Mouse (Mus musculus): ENCODE results near the gene Llgl2. TPM values are rescaled to one million over a fixed set of nuclear protein-coding genes. Genes with fewer than 3 reads are reported as not detected.

The Llgl2 gene
- total and polyA plus RNA-seq, 3 experiments: 8.0 to 22.5 (median 9.3) TPM

DNA sequence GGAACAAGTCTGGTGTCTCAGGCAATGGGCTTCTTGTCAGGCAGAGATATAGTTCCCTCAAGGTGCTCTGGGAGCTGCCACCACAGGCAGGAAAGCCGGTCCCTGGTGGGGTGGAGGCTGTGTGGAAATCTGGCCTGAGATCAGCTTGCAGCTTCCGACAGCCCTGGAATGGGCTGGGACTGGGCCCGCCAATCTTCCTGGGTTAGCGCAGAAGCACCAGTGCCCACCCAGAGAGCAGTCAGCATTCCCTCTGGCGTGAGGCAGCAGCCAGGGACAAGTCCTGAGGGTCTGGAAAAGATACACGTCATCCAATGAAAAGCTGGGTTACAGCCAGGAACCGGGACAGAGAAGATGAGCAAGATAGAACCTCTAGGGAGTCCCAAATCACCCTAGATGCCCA, 11.8 kb upstream of the Llgl2 start:
- Histone ChIP-seq H3K9me3 (replicated peaks) (no peaks in the 10 kb centered on the region), H3K27me3 (ENCODE audit: insufficient read depth, low read length) (peaks cover 66% of the 10 kb centered on the region), H3K4me1 (ENCODE audit: insufficient read depth, low read depth, low read length) (peaks cover 56% of the 10 kb centered on the region), H3K4me3 (ENCODE audit: low read depth, low read length) (no peak overlapping the region), H3K36me3 (replicated peaks) (peaks cover 17% of the 10 kb centered on the region)
- DNase-seq (ENCODE audit: low spot score) (no peak), ATAC-seq (ENCODE audit: extremely low read depth, insufficient number of reproducible peaks, low FRiP score, poor library complexity, severe bottlenecking) (no peak)
- TF ChIP-seq TAL1 (conservative IDR thresholded peaks at IDR 0.05; ENCODE audit: low read depth, low read length) (no peak), POLR2AphosphoS5 (IDR thresholded peaks at IDR 0.05; ENCODE audit: insufficient replicate concordance, low read depth, low read length) (no peak), GATA2 (IDR thresholded peaks at IDR 0.05; ENCODE audit: borderline replicate concordance, low read depth, low read length) (no peak), GATA1 (IDR thresholded peaks at IDR 0.05; ENCODE audit: borderline replicate concordance, low read length) (no peak), CTCF (IDR thresholded peaks at IDR 0.05; ENCODE audit: low read depth, low read length) (no peak)

DNA sequence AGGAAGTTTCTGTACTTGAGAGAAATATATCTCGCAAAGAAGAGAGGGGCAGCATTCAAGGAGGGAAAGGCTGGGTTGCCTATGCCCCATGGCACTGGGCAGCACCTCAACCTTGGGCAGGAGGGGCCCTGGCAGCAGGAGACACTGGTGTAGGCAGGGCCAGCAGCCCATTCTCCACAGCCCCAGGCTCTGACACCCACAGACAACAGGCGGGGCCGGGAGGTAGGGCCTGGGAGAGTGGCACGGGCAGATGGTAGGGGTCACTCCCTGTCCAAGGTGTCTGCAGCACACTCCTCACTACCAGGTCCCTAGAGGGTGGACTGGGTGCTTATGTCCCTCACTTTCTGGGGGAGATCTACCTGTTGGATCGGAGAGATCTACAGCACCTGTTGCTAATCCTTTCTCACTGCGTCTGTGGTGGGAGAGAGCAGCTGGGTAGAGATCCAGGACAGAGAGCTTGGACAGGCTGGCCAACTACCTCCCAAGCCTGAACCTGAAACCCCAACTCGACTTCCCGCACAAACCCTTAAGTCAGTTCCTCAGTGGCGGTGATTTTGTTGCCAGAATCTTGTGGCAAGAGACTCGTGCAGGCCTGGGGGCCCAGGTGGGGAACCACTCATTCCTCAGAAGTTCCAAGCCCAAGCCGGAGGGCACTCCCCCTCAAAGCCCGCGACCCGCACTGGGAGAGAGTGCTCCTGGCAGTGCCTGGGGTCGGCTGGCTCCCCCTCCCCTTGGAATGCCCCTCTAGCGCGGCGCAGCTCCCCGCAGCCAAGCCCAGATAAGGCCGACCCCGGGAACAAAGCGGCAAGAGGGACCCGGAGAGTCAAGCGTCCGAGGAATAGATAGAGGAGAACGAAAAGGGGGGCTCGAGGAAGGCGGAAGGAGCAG, 11.1 kb upstream of the Llgl2 start:
- ATAC-seq (ENCODE audit: extremely low read depth, insufficient number of reproducible peaks, low FRiP score, poor library complexity, severe bottlenecking): no peak
- TF ChIP-seq TAL1 (conservative IDR thresholded peaks at IDR 0.05; ENCODE audit: low read depth, low read length) (no peak), CTCF (IDR thresholded peaks at IDR 0.05; ENCODE audit: low read depth, low read length) (no peak), GATA1 (IDR thresholded peaks at IDR 0.05; ENCODE audit: borderline replicate concordance, low read length) (no peak), POLR2AphosphoS5 (IDR thresholded peaks at IDR 0.05; ENCODE audit: insufficient replicate concordance, low read depth, low read length) (no peak), GATA2 (IDR thresholded peaks at IDR 0.05; ENCODE audit: borderline replicate concordance, low read depth, low read length) (no peak)
- no peak for DNase-seq (ENCODE audit: low spot score)
- Histone ChIP-seq H3K9me3 (replicated peaks) (no peaks in the 10 kb centered on the region), H3K36me3 (replicated peaks) (peaks cover 23% of the 10 kb centered on the region), H3K4me3 (ENCODE audit: low read depth, low read length) (peak overlapping the region; percentile 88; the same call in 1 of the 2 replicates), H3K27me3 (ENCODE audit: insufficient read depth, low read length) (peaks cover 59% of the 10 kb centered on the region), H3K4me1 (ENCODE audit: insufficient read depth, low read depth, low read length) (peaks cover 56% of the 10 kb centered on the region)

DNA sequence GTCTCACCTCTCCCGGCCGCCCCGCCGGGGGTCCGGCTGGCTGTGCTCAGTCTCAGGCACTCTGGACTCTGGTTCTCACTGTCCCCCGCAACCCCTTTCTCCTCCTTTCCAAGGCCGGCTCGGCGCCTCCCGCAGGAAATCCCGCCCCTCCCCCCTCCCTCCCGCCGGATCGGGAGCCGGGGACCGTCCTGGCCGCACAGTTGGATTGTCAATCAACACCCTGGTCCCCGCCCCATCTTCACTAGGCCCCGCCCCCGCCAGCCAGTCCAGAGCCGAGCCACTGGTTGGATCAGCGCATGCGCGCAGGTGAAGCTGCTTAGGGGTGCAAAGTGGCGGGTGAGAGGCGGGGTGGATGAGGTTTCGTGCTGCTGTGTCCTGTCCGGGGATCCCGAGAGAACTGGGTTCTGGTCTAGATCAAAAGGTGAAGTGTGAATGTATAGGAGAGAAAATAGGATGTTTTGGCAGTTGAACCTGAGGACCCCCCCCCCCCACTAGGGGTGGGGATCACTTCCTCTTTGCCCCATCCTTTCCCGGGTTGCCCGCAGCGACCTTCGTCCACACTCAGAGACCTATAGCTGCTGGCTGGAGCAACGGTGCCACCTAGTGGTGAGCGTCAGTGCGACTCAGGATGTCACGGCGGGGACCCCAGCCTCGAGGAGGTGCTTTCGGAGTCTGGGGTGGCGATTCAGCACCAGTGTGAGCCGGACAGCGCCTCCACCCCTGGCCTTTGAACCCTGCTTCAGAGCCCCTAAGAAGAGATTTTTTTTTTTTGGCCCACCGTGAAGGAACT, 10.1 kb upstream of the Llgl2 start, which contains the start of gene Caskin2:
Caskin2 (minus strand) TSS at position 133 of the 790 bp plus-strand sequence.
- H3K36me3 ChIP-seq (replicated peaks): peaks cover 32% of the 10 kb centered on the region
- H3K4me3 ChIP-seq (ENCODE audit: low read depth, low read length): peak within 1 kb of the TSS; percentile 88
- H3K9me3 ChIP-seq (replicated peaks): no peaks in the 10 kb centered on the region
- peaks cover 50% of the 10 kb centered on the region for H3K27me3 ChIP-seq (ENCODE audit: insufficient read depth, low read length)
- ATAC-seq (ENCODE audit: extremely low read depth, insufficient number of reproducible peaks, low FRiP score, poor library complexity, severe bottlenecking): peak; percentile 86
- peak; percentile 92 for DNase-seq (ENCODE audit: low spot score)
- TF ChIP-seq GATA1 (IDR thresholded peaks at IDR 0.05; ENCODE audit: borderline replicate concordance, low read length) (no peak), CTCF (IDR thresholded peaks at IDR 0.05; ENCODE audit: low read depth, low read length) (peak; percentile 78; the same call in 1 of the 2 replicates)
- H3K4me1 ChIP-seq (ENCODE audit: insufficient read depth, low read depth, low read length): peaks cover 47% of the 10 kb centered on the region

DNA sequence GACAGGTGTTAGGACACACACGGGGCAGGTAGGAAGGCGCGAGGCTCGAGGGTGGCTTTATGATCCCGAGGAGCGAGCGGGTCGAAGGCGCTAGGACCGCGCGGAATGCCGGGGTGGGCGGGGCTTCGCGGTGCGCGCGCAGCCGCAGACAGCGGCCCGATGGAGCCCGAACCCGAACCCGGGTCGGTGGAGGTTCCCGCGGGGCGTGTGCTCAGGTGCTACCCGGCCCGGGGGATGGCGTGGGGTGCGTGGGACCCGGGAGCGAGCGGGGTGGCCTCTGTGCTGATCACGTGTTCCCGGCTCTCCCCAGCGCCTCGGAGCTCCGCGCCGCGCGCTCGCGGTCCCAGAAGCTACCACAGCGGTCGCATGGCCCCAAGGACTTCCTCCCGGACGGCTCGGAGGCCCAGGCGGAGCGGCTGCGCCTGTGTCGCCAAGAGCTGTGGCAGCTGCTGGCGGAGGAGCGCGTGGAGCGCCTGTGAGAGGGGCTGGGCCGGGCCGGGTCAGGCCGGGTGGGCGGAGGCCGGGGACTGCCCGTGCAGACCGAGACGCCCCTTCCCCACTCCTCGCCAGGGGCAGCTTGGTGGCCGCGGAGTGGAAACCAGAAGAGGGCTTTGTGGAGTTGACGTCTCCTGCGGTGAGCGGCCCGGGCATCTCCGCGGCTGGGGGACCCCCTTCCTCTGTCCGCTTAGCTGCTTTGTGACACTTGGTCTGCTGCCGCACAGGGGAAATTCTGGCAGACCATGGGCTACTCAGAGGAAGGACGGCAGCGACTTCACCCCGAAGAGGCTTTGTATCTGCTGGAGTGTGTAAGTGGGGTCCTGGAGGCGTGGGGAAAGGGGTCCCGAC, 9.0 kb upstream of the Llgl2 start, which contains the start of gene Tsen54:
Tsen54 (plus strand) TSS at position 120 of the 846 bp plus-strand sequence.
- H3K36me3 ChIP-seq (replicated peaks): peaks cover 37% of the 10 kb centered on the region
- H3K4me3 ChIP-seq (ENCODE audit: low read depth, low read length): peak within 1 kb of the TSS; percentile 88
- DNase-seq (ENCODE audit: low spot score) (peak; percentile 80), ATAC-seq (ENCODE audit: extremely low read depth, insufficient number of reproducible peaks, low FRiP score, poor library complexity, severe bottlenecking) (no peak)
- no peaks in the 10 kb centered on the region for H3K9me3 ChIP-seq (replicated peaks)
- TF ChIP-seq CTCF (IDR thresholded peaks at IDR 0.05; ENCODE audit: low read depth, low read length) (no peak), TAL1 (conservative IDR thresholded peaks at IDR 0.05; ENCODE audit: low read depth, low read length) (no peak), GATA2 (IDR thresholded peaks at IDR 0.05; ENCODE audit: borderline replicate concordance, low read depth, low read length) (no peak), GATA1 (IDR thresholded peaks at IDR 0.05; ENCODE audit: borderline replicate concordance, low read length) (no peak), POLR2AphosphoS5 (IDR thresholded peaks at IDR 0.05; ENCODE audit: insufficient replicate concordance, low read depth, low read length) (no peak)
- peaks cover 41% of the 10 kb centered on the region for H3K4me1 ChIP-seq (ENCODE audit: insufficient read depth, low read depth, low read length)
- peaks cover 39% of the 10 kb centered on the region for H3K27me3 ChIP-seq (ENCODE audit: insufficient read depth, low read length)

DNA sequence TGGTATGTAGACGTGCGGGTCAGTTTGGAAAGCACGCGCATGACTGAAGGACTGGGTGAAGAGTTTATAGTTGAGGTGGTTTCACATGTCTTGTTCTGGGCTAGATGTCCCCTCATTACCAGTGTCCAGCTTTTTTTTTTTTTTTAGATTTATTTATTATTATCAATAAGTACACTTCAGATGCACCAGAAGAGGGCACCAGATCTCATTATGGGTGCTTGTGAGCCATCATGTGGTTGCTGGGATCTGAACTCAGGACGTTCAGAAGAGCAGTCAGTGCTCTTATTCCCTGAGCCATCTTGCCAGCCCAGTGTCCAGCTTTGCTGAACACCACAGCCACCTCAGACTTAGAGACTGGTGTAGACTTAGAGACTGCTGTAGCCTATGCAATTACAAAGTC, 6.5 kb upstream of the Llgl2 start:
- peaks cover 14% of the 10 kb centered on the region for H3K27me3 ChIP-seq (ENCODE audit: insufficient read depth, low read length)
- ATAC-seq (ENCODE audit: extremely low read depth, insufficient number of reproducible peaks, low FRiP score, poor library complexity, severe bottlenecking) (no peak), DNase-seq (ENCODE audit: low spot score) (no peak)
- H3K9me3 ChIP-seq (replicated peaks): no peaks in the 10 kb centered on the region
- H3K4me1 ChIP-seq (ENCODE audit: insufficient read depth, low read depth, low read length): peaks cover 47% of the 10 kb centered on the region
- H3K36me3 ChIP-seq (replicated peaks): peaks cover 62% of the 10 kb centered on the region
- no peak for TF ChIP-seq GATA1 (IDR thresholded peaks at IDR 0.05; ENCODE audit: borderline replicate concordance, low read length)
- TF ChIP-seq CTCF (IDR thresholded peaks at IDR 0.05; ENCODE audit: low read depth, low read length): no peak
- TF ChIP-seq POLR2AphosphoS5 (IDR thresholded peaks at IDR 0.05; ENCODE audit: insufficient replicate concordance, low read depth, low read length): no peak
- TF ChIP-seq TAL1 (conservative IDR thresholded peaks at IDR 0.05; ENCODE audit: low read depth, low read length): no peak
- no peak for TF ChIP-seq GATA2 (IDR thresholded peaks at IDR 0.05; ENCODE audit: borderline replicate concordance, low read depth, low read length)
- no peak overlapping the region for H3K4me3 ChIP-seq (ENCODE audit: low read depth, low read length)

All from G1E (cell line).